Mouse (Mus musculus) erythroblast, embryonic 14.5 days (primary cell): Measurements from ENCODE around the gene Iqcc.

Source experiments
- GATA1 ChIP-seq: IDR thresholded peaks from 2 replicates; pipeline ENCODE4 v1.6.1; 2012; ENCODE audit warnings: low read length, inconsistent platforms, mixed read lengths
- TAL1 ChIP-seq: IDR thresholded peaks from 3 replicates; pipeline ENCODE4 v1.6.1; 2012; ENCODE audit warnings: low read length, inconsistent platforms, mixed read lengths

DNA sequence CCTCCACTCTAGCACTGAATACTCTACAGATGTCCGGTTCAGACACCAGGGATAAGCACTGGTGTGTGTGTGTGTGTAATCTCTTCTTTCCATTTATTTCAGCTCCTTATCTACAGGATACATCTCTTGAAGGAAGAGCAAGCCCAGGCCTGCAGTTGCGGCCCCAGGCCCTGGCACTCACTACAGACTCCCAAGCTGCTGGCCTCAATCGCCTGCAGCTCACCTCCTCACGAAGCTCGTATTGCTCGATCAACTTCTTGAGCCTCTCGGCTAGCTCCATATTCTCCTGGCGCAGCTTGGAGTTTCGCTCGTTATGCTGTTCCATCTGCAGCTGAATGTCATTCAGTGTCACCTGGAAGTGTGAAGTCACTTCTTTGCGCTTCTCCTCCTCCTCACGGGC, 13.0 kb upstream of the Iqcc start:
- no peak for TF ChIP-seq GATA1
- TF ChIP-seq TAL1, result no peak
